Mouse (Mus musculus): ENCODE results near the gene Ndrg2.
"Not testable (repeated sequence)": the region's sequence is repeated elsewhere in the genome, so short reads cannot be mapped to it uniquely, and the experiment has no call there.

Gene Ndrg2

GRCm38 (mm10) chr14:51877517-51877916, 36.4 kb downstream of the Ndrg2 start:
- DNase-seq (ENCODE audit: low spot score in 2 of 2): no peak

- DNase-seq (ENCODE audit: low spot score in 2 of 2): no peak
These were observed 42.2 kb downstream of the Ndrg2 start for GRCm38 (mm10) chr14:51871741-51872140.

- no peak for DNase-seq (ENCODE audit: low spot score in 2 of 2)
These were observed 43.2 kb downstream of the Ndrg2 start for GRCm38 (mm10) chr14:51870756-51871155.

GRCm38 (mm10) chr14:51863603-51864002, 50.4 kb downstream of the Ndrg2 start:
- not testable (repeated sequence) for DNase-seq (ENCODE audit: low spot score in 2 of 2)

- DNase-seq (ENCODE audit: low spot score in 2 of 2): not testable (repeated sequence)
These were observed 58.7 kb downstream of the Ndrg2 start for GRCm38 (mm10) chr14:51855280-51855679.

Data from thymus, postnatal 10 days (tissue).